Mouse (Mus musculus): ENCODE measurements at regions not wholly inside any gene's neighbourhood (a gene's known extent, or its start where the extent isn't known, plus 50 kb on each side); places are given as distances from the start of the nearest gene placed in this dataset. TPM values are rescaled to one million over a fixed set of nuclear protein-coding genes. Genes with fewer than 3 reads are reported as not detected.

Small RNAs in the stretch of these regions (microRNA-seq; reads per million reads assigned to microRNA genes)
- not detected for gene Mir124a-2

All from heart, embryonic 10.5 days (tissue).